Mouse (Mus musculus) midbrain, embryonic 11.5 days (tissue): Measurements from ENCODE around the gene Cenpl. TPM values are rescaled to one million over a fixed set of nuclear protein-coding genes. Genes with fewer than 3 reads are reported as not detected.
"Not testable (repeated sequence)": the region's sequence is repeated elsewhere in the genome, so short reads cannot be mapped to it uniquely, and the experiment has no call there.

Source experiments
- ATAC-seq: fragments of 200-750 bp; cut with Nextera tagmentation; 2 replicates; pipeline ENCODE4 v1.8.0; 2017; ENCODE audit warnings: moderate TSS enrichment, moderate library complexity; ENCODE audit not compliant: low FRiP score
- DNase-seq: peaks from one replicate; pipeline ENCODE4 v3.0.0; 2015; ENCODE audit warnings: low spot score; ENCODE audit errors: missing footprints
- H3K27ac ChIP-seq: fragments of 300-500 bp; sonication (generic); 2 replicates; pipeline ENCODE4 v1.5.1; 2014; ENCODE audit warnings: low read depth, low read length
- H3K27me3 ChIP-seq: fragments of 300-500 bp; sonication (generic); 2 replicates; pipeline ENCODE4 v1.6.1; 2014; ENCODE audit warnings: mild to moderate bottlenecking, low read length, moderate library complexity, mixed read lengths; ENCODE audit not compliant: control insufficient read depth, insufficient read depth
- H3K36me3 ChIP-seq: fragments of 300-500 bp; sonication (generic); 2 replicates; pipeline ENCODE4 v1.6.1; 2014; ENCODE audit warnings: mild to moderate bottlenecking, low read length, moderate library complexity, mixed read lengths; ENCODE audit not compliant: control insufficient read depth, insufficient read depth
- H3K4me1 ChIP-seq: fragments of 300-500 bp; sonication (generic); 2 replicates; pipeline ENCODE4 v1.6.1; 2014; ENCODE audit warnings: low read length; ENCODE audit not compliant: control insufficient read depth, insufficient read depth
- H3K4me2 ChIP-seq: fragments of 300-500 bp; sonication (generic); 2 replicates; pipeline ENCODE4 v1.6.1; 2014; ENCODE audit warnings: mild to moderate bottlenecking, moderate library complexity
- H3K4me3 ChIP-seq: fragments of 300-500 bp; sonication (generic); 2 replicates; pipeline ENCODE4 v1.5.1; 2014; ENCODE audit warnings: low read depth, low read length
- H3K9ac ChIP-seq: fragments of 300-500 bp; sonication (generic); 2 replicates; pipeline ENCODE4 v1.6.1; 2014; ENCODE audit warnings: low read length
- H3K9me3 ChIP-seq: fragments of 300-500 bp; sonication (generic); 2 replicates; pipeline ENCODE4 v1.6.1; 2016; ENCODE audit warnings: low read length; ENCODE audit not compliant: control insufficient read depth
- whole genome bisulfite sequencing: fragments of 180-500 bp; shearing (Covaris S2); extraction: QIAGEN DNeasy Blood & Tissue Kit; methylation state at CpG from one replicate; pipeline ENCODE4 v1.1.7; 2014; 5-methylcytosine and 5-hydroxymethylcytosine counted together
- polyA plus RNA-seq: library from polyadenylated mRNA; unstranded; fragments of >200 nt; fragmentation: Nextera tagmentation; extraction: Ambion mirVana; gene quantifications from 2 replicates; pipeline ENCODE4 v1.2.1, GENCODE M21; 2014

The Cenpl gene
- polyA plus RNA-seq: 41.6 and 45.8 TPM in 2 replicates

DNA sequence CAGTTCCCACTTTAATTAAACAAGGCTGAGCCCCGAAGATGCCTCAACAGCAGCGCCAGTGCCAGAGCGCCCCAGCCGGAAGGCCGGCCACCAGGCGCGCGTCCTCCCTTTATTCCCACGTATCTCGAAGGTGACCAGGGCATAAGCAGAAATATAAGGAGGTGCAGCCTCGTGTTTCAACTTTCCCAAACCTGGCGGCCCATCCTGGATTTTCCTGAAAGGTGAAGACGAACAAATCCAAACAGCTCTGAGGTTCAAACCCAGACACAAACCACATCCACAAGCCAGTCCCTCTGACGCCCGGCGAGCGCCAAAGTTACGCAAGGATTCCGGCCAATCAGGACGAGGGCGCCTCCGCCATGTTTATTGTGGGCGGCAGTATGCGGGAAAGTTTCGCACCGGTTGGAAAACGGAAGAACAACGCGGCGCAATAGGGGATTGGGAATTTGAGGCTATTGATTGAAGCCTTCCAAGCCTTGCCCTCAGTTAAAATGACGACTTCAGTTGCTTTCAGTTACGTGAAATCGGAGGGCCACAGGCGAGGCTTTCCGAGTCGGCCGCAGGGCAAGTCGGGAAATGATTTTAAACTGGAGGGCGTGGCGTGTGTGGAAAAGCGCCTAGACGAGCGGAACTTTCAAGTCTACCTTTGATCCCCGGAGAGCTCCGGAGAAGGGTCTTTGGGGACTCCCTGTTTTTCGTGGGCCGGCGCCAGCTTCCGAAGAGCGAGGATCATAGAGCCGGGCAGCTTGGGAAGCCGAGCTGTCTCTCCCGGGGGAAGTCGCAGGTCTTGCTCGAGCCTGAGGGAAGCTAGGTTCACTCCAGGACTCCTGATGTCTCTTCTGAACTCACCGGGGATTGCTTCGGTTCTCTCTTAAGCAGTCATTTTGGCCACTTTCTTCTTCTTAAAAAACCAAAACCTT is at the start of gene Cenpl, which contains the start of gene Dars2:
Gene Cenpl (plus strand): TSS at position 362 of the 920 bp plus-strand sequence.
Gene Dars2 (minus strand): TSS at position 307 of the 920 bp plus-strand sequence.
- Histone ChIP-seq H3K9ac (peak within 1 kb of the TSS; percentile 88), H3K4me2 (peak within 1 kb of the TSS; percentile 85), H3K27me3 (no peaks in the 10 kb centered on the region), H3K4me3 (peak within 1 kb of the TSS; percentile 73), H3K9me3 (no peaks in the 10 kb centered on the region), H3K27ac (peak within 1 kb of the TSS; percentile 48; the same call in 1 of the 2 replicates), H3K36me3 (no peaks in the 10 kb centered on the region), H3K4me1 (peaks cover 23% of the 10 kb centered on the region)
- WGBS: under 1% methylated on average over 57 of the region's 57 CpGs
- ATAC-seq: peak; percentile 98
- DNase-seq: peak; percentile 99

DNA sequence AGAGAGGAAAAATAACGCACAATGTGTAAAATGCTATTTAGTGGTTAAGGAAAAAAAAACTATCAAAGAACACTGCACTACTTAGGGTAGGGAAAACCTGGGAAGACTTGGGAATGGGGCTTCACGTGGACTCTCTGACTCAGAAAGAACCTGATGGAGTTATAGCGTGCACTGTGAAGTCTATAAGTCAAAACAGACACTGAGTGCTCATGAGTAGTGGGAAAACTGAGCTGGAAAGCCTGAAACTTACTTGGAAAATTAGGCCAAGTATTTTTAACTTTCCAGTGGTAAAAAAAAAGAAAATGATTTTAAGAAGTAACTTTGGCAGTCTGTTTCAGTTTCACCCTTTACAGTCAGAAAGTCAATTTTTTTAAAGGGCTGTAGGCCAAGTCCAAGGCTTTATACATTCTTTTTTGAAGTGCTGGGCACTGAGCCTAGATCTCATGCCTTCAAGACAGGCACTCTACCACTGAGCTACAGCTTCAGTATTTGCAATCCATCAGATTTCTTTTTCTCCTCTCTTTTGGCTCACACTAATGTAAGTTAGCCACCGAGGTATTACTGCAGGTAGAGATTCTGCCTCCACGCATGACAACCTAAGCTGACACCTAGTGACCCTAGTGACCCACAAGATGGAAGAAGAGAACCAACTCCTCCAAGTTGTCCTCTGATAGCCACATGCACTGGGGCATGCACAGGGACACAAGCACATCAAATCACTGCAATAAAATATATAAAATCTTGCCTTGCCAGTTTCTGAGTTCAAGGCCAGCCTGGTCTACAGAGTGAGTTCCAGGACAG is 44.9 kb upstream of the Cenpl start:
- Histone ChIP-seq H3K36me3 (peaks cover 5% of the 10 kb centered on the region; the same call in 1 of the 2 replicates), H3K4me3 (no peak overlapping the region), H3K4me1 (no peaks in the 10 kb centered on the region), H3K27me3 (no peaks in the 10 kb centered on the region), H3K9me3 (no peaks in the 10 kb centered on the region), H3K27ac (no peak overlapping the region), H3K4me2 (no peak overlapping the region), H3K9ac (no peak overlapping the region)
- ATAC-seq (no peak), DNase-seq (peak; percentile 8)
- WGBS: 93% methylated on average over 5 of the region's 5 CpGs

DNA sequence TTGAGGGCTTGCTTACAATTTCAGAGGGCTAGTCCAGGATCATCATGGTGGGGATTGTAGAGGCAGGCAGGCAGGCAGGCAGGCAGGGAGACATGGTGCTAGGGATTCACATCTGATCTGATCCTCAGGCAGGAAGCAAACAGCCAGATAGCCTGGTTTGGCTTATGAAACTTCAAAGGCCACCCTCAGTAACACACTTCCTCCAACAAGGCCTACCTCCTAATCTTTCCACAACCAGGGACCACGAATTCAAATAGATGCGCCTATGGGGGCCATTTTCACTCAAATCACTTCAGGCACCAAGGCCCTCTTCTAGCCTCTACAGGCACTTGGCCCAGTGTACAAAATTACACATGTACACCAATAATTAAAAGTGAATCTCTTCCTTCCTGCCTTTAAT is 43.3 kb upstream of the Cenpl start:
- no peak overlapping the region for H3K4me2 ChIP-seq
- no peak overlapping the region for H3K9ac ChIP-seq
- DNase-seq: peak; percentile 17
- H3K4me1 ChIP-seq: no peaks in the 10 kb centered on the region
- H3K36me3 ChIP-seq: peaks cover 10% of the 10 kb centered on the region; the same call in 1 of the 2 replicates
- H3K27ac ChIP-seq: no peak overlapping the region
- 89% methylated on average over 2 of the region's 2 CpGs for WGBS
- H3K27me3 ChIP-seq: no peaks in the 10 kb centered on the region
- no peak overlapping the region for H3K4me3 ChIP-seq
- H3K9me3 ChIP-seq: no peaks in the 10 kb centered on the region
- no peak for ATAC-seq

DNA sequence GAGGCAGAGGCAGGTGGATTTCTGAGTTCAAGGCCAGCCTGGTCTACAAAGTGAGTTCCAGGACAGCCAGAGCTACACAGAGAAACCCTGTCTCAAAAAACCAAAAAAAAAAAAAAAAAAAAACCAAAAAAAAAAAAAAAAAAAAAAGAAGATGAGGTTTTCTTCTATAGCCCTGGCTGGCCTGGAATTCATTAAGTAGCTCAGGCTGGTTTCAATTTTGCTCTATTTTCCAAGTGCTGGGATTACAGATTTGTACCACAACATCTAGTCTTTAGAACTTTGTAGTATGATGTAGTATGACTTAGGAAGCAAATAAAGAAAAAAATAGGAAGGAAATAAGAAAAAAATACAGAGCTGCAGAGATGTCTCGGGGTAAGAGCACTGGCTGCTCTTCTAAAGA is 42.1 kb upstream of the Cenpl start:
- 77% methylated on average over 1 of the region's 1 CpGs for WGBS
- not testable (repeated sequence) for H3K36me3 ChIP-seq, H3K27ac ChIP-seq, H3K27me3 ChIP-seq, H3K4me1 ChIP-seq, H3K9ac ChIP-seq, H3K4me3 ChIP-seq, H3K4me2 ChIP-seq, ATAC-seq, H3K9me3 ChIP-seq
- DNase-seq: peak; percentile 39

DNA sequence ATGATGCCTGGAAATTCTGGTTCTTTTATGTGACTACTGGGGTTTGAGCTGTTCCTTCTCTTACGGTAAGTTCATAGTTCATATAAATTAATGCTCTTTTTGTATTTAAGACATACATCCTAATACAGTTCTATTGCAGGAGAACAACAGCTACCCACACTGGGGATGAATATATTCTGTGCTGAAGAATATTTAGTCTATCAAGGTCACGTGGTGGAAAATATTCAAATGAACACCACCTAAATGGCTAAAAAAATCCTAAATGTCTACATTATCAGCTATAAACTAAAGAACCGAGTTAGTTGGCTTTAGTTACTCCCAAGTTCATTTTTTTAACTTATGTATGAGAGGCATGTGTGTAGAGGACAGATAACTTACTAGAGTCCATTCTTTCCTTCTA is 40.5 kb upstream of the Cenpl start:
- Histone ChIP-seq H3K36me3 (peaks cover 10% of the 10 kb centered on the region; the same call in 1 of the 2 replicates), H3K4me2 (no peak overlapping the region), H3K9ac (no peak overlapping the region), H3K9me3 (no peaks in the 10 kb centered on the region), H3K4me3 (no peak overlapping the region), H3K4me1 (peaks cover 4% of the 10 kb centered on the region; the same call in 1 of the 2 replicates), H3K27me3 (no peaks in the 10 kb centered on the region), H3K27ac (no peak overlapping the region)
- DNase-seq (peak; percentile 21), ATAC-seq (no peak)
- 93% methylated on average over 3 of the region's 3 CpGs for WGBS

DNA sequence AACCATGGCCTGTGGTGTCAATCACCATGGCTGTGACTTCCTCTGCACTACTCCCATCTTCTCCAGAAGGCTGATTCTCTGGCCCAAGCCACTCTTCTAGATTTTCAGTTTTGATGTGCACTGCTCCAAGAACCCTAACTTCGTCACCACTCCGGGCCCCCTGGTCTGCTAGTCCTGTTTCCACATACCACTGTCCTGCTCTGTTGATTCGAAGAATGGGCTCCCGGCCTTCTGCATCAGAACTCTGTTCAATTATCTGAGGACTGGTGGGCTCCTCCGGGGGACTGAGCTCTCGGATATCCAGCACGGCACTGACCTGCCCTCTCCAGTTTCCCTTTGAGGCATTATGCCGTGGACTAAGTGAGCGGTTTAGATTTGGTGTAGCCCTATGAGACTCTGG is 38.6 kb upstream of the Cenpl start:
- Histone ChIP-seq H3K27me3 (no peaks in the 10 kb centered on the region), H3K4me3 (no peak overlapping the region), H3K4me2 (no peak overlapping the region), H3K4me1 (peaks cover 4% of the 10 kb centered on the region; the same call in 1 of the 2 replicates), H3K9me3 (no peaks in the 10 kb centered on the region), H3K36me3 (peaks cover 13% of the 10 kb centered on the region; the same call in 1 of the 2 replicates), H3K9ac (no peak overlapping the region), H3K27ac (no peak overlapping the region)
- 97% methylated on average over 9 of the region's 9 CpGs for WGBS
- DNase-seq (no peak), ATAC-seq (no peak)

DNA sequence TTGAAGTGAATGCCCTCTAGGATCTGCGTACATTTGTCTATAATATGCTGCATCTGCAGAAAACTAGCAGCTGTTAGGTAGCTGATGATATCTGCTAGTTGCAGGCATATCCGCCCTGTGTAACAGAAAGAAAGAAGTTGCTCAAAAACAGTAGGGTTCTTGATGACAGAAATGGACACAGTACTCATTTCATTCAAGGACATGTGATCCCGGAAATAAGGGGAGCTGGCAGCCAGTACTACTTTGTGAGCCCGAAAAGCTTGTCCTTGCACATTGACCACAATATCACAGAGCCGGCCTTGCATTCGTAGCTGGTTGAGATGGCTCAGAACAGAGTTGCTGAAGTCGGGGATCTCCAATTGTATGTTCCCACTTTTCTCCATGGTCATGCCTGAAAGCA is 38.2 kb upstream of the Cenpl start:
- H3K27me3 ChIP-seq: no peaks in the 10 kb centered on the region
- H3K4me3 ChIP-seq: no peak overlapping the region

DNA sequence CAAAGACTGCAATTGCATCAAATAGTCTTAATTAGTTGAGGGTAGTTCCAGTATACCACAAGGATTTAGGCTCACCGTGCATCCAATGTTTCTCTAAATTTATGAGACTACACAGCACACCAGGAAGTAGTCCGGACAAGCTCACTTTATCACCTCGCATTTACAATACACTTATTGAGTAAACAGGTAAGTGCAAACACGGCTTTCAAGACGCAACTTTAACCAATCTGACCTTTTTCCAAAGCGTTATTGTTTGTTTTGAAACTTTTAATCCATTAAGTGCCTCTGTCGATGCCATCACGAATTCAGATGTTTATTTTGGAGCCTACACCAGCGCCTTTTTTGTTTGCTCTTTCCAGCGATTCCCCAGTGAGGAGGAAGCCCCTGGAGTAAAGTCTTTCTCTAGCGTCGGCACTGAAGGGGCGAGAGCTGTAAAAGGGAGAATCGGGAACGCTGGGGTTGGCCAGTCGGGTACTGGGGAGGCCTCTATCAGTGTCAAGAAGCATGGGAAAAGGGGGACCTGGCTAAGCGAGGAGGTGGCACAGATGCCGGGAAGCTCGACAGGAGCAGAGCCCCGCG is 36.6 kb upstream of the Cenpl start:
- Histone ChIP-seq H3K4me3 (peak overlapping the region; percentile 70), H3K4me2 (peak overlapping the region; percentile 68), H3K9me3 (no peaks in the 10 kb centered on the region), H3K36me3 (peaks cover 17% of the 10 kb centered on the region; the same call in 1 of the 2 replicates), H3K4me1 (peaks cover 9% of the 10 kb centered on the region), H3K27ac (peak overlapping the region; percentile 69), H3K27me3 (no peaks in the 10 kb centered on the region), H3K9ac (peak overlapping the region; percentile 87)
- ATAC-seq: no peak
- DNase-seq: peak; percentile 94
- WGBS: 3% methylated on average over 21 of the region's 21 CpGs

More for the DNA sequence above, 38.2 kb upstream of the Cenpl start:
- Histone ChIP-seq H3K4me1 (peaks cover 4% of the 10 kb centered on the region; the same call in 1 of the 2 replicates), H3K27ac (no peak overlapping the region), H3K9me3 (no peaks in the 10 kb centered on the region), H3K36me3 (peaks cover 13% of the 10 kb centered on the region; the same call in 1 of the 2 replicates), H3K9ac (no peak overlapping the region), H3K4me2 (no peak overlapping the region)
- WGBS: 90% methylated on average over 7 of the region's 7 CpGs
- ATAC-seq (no peak), DNase-seq (no peak)
